Mouse (Mus musculus) heart, postnatal 0 days (tissue): Measurements from ENCODE around the gene Gm7735.
"Not testable (repeated sequence)": the region's sequence is repeated elsewhere in the genome, so short reads cannot be mapped to it uniquely, and the experiment has no call there.

Source experiments
- CTCF ChIP-seq: IDR thresholded peaks from 2 replicates; pipeline ENCODE4 v1.5.1; 2016; ENCODE audit warnings: antibody characterized with exemption, control low read depth, low read depth
- EP300 ChIP-seq: IDR thresholded peaks from 2 replicates; pipeline ENCODE4 v1.6.1; 2016; ENCODE audit warnings: antibody characterized with exemption, low read depth

DNA sequence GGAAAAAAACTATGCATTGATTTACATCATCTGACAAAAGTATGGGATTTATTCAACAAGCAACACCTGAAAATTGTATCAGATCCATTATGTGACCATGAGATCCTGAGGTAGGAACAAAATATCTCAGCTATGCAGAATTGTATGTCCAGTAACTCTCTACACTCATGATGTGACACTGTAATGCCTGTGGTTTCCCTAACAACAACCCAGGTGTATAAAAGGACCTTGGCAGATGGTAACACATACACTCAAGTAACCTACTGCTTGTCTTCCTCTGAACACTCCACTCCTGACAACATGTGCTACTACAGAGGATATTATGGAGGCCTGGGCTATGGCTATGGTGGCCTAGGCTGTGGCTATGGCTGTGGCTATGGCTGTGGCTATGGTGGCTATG lies at the start of gene Gm7735:
- not testable (repeated sequence) for TF ChIP-seq CTCF, EP300
